Mouse (Mus musculus) midbrain, postnatal 0 days (tissue): ENCODE measurements around the gene Hinfp. TPM values are rescaled to one million over a fixed set of nuclear protein-coding genes. Genes with fewer than 3 reads are reported as not detected.
"Not testable (repeated sequence)": the region's sequence is repeated elsewhere in the genome, so short reads cannot be mapped to it uniquely, and the experiment has no call there.

Source experiments
- ATAC-seq: fragments of 200-750 bp; cut with Nextera tagmentation; 2 replicates; pipeline ENCODE4 v1.8.0; 2017; ENCODE audit warnings: moderate number of reproducible peaks, mild to moderate bottlenecking, moderate TSS enrichment, moderate library complexity; ENCODE audit not compliant: low FRiP score
- DNase-seq: peaks from one replicate; pipeline ENCODE4 v3.0.0-alpha.2; 2015; ENCODE audit warnings: low spot score
- H3K27ac ChIP-seq: fragments of 300-500 bp; sonication (generic); 2 replicates; pipeline ENCODE4 v1.5.1; 2014; ENCODE audit warnings: low read depth, mild to moderate bottlenecking, low read length, mixed read lengths
- H3K27me3 ChIP-seq: fragments of 300-500 bp; sonication (generic); 2 replicates; pipeline ENCODE4 v1.6.1; 2014; ENCODE audit warnings: low read length, control low read depth, mixed read lengths; ENCODE audit not compliant: insufficient read depth
- H3K36me3 ChIP-seq: fragments of 300-500 bp; sonication (generic); 2 replicates; pipeline ENCODE4 v1.6.1; 2014; ENCODE audit warnings: low read length, control low read depth, mixed read lengths; ENCODE audit not compliant: insufficient read depth
- H3K4me1 ChIP-seq: fragments of 300-500 bp; sonication (generic); 2 replicates; pipeline ENCODE4 v1.6.1; 2014; ENCODE audit warnings: mild to moderate bottlenecking, control low read depth, antibody characterized with exemption, low read length, mixed read lengths; ENCODE audit not compliant: insufficient read depth
- H3K4me2 ChIP-seq: fragments of 300-500 bp; sonication (generic); 2 replicates; pipeline ENCODE4 v1.6.1; 2014; ENCODE audit warnings: low read depth, mild to moderate bottlenecking, low read length, mixed read lengths; ENCODE audit not compliant: poor library complexity, severe bottlenecking
- H3K4me3 ChIP-seq: fragments of 300-500 bp; sonication (generic); 2 replicates; pipeline ENCODE4 v1.5.1; 2014; ENCODE audit warnings: low read depth, mild to moderate bottlenecking, low read length, moderate library complexity
- H3K9ac ChIP-seq: fragments of 300-500 bp; sonication (generic); replicated peaks from 2 replicates; pipeline ENCODE4 v1.6.1; 2014; ENCODE audit warnings: mild to moderate bottlenecking, low read length, moderate library complexity, mixed read lengths; ENCODE audit not compliant: poor library complexity, severe bottlenecking
- H3K9me3 ChIP-seq: fragments of 300-500 bp; sonication (generic); 2 replicates; pipeline ENCODE4 v1.6.1; 2016; ENCODE audit warnings: low read length, control low read depth
- CTCF ChIP-seq: IDR thresholded peaks from 2 replicates; pipeline ENCODE4 v1.5.1; 2016; ENCODE audit warnings: antibody characterized with exemption, mild to moderate bottlenecking
- WGBS: fragments of 180-500 bp; shearing (Covaris S2); extraction: QIAGEN DNeasy Blood & Tissue Kit; methylation state at CpG from one replicate; pipeline ENCODE4 v1.1.7; 2014; 5-methylcytosine and 5-hydroxymethylcytosine counted together
- polyA plus RNA-seq: library from polyadenylated mRNA; unstranded; fragments of >200 nt; fragmentation: Nextera tagmentation; extraction: Ambion mirVana; gene quantifications from 2 replicates; pipeline ENCODE4 v1.2.1, GENCODE M21; 2015
- total RNA-seq: library from RNA; depleted of rRNA; stranded (reverse); fragments of >200 nt; gene quantifications from 2 replicates; pipeline ENCODE4 v1.2.3, GENCODE M21; 2014

Hinfp gene
- total and polyA plus RNA-seq, 2 experiments from 2014 or later: 15.2 to 21.8 TPM

- Histone ChIP-seq H3K4me1 (0 out of 2 replicates have a peak, but pooled peaks cover 9% of the 10 kb centered on the region), H3K27me3 (no peaks in the 10 kb centered on the region), H3K9ac (no peak overlapping the region), H3K36me3 (peaks cover 10% of the 10 kb centered on the region), H3K4me3 (no peak overlapping the region), H3K4me2 (no peak overlapping the region), H3K9me3 (no peaks in the 10 kb centered on the region), H3K27ac (no peak overlapping the region)
- WGBS: 88% methylated on average over 3 of the region's 3 CpGs
- DNase-seq (no peak), ATAC-seq (no peak)
- TF ChIP-seq CTCF: no peak
These were observed 36.7 kb upstream of the Hinfp start for GRCm38 (mm10) chr9:44342173-44342572.

GRCm38 (mm10) chr9:44341487-44341886, 36.0 kb upstream of the Hinfp start:
- H3K9me3 ChIP-seq: no peaks in the 10 kb centered on the region
- H3K4me3 ChIP-seq: no peak overlapping the region
- H3K27ac ChIP-seq: no peak overlapping the region
- ATAC-seq: no peak
- no peak overlapping the region for H3K4me2 ChIP-seq
- H3K4me1 ChIP-seq: peaks cover 14% of the 10 kb centered on the region; the same call in 1 of the 2 replicates
- no peak for DNase-seq
- H3K9ac ChIP-seq: no peak overlapping the region
- H3K27me3 ChIP-seq: no peaks in the 10 kb centered on the region
- 93% methylated on average over 5 of the region's 5 CpGs for WGBS
- peaks cover 10% of the 10 kb centered on the region for H3K36me3 ChIP-seq
- no peak for TF ChIP-seq CTCF

GRCm38 (mm10) chr9:44338574-44338973, 33.1 kb upstream of the Hinfp start:
- 81% methylated on average over 5 of the region's 5 CpGs for WGBS
- H3K36me3 ChIP-seq: peaks cover 9% of the 10 kb centered on the region
- ATAC-seq: no peak

DNA sequence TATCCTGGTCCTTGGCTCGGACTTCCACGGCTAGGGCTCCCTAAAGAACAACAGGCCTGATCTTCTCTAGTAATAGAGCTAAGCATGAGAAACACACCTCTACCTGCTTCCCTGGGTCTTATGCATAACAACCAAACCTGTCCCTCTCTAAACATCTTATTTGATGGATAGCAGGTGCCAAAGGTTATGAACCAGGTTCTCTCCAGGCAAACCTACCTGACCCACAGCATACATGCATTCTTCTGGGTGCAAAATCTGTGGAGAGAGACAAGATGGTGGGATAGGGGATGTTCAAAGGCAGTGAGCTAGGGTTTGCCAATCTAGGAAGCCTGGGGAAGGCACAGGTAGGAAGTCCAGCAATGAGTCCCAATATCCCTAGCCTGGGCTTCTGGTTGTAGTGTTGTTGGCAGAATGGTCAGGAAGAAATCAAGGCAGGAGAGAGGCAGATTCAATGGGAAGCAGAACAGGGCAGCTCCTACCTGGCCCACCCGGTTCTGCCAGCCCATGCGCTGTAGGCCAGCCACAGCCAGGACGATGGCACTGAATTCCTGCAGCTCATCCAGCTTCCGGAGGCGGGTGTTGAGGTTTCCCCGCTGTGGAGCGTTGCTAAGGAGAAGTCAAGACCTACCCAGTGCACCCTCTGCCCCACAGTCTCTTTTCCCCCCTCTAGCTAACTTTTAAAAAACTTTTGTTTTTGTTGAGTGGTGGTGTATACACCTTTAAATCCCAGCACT, 32.1 kb upstream of the Hinfp start:
- no peak overlapping the region; the same call in 1 of the 2 replicates for H3K9ac ChIP-seq
- TF ChIP-seq CTCF: no peak
- H3K36me3 ChIP-seq: peaks cover 19% of the 10 kb centered on the region
- H3K4me3 ChIP-seq: no peak overlapping the region
- DNase-seq (no peak), ATAC-seq (no peak)
- H3K4me1 ChIP-seq: peaks cover 6% of the 10 kb centered on the region; the same call in 1 of the 2 replicates
- H3K27me3 ChIP-seq: no peaks in the 10 kb centered on the region
- no peak overlapping the region for H3K27ac ChIP-seq
- no peaks in the 10 kb centered on the region for H3K9me3 ChIP-seq
- H3K4me2 ChIP-seq: no peak overlapping the region; the same call in 1 of the 2 replicates
- WGBS: 59% methylated on average over 9 of the region's 9 CpGs

More at GRCm38 (mm10) chr9:44338574-44338973, 33.1 kb upstream of the Hinfp start:
- Histone ChIP-seq H3K4me1 (peaks cover 14% of the 10 kb centered on the region; the same call in 1 of the 2 replicates), H3K4me2 (no peak overlapping the region), H3K9ac (no peak overlapping the region), H3K4me3 (no peak overlapping the region), H3K9me3 (no peaks in the 10 kb centered on the region), H3K27ac (no peak overlapping the region), H3K27me3 (no peaks in the 10 kb centered on the region)
- no peak for DNase-seq
- peak; percentile 40 for TF ChIP-seq CTCF

GRCm38 (mm10) chr9:44336964-44337363, 31.5 kb upstream of the Hinfp start:
- peaks cover 22% of the 10 kb centered on the region for H3K36me3 ChIP-seq
- ATAC-seq (no peak), DNase-seq (no peak)
- no peak overlapping the region for H3K27ac ChIP-seq
- H3K4me2 ChIP-seq: peak overlapping the region; percentile 86; the same call in 1 of the 2 replicates
- no peak overlapping the region for H3K4me3 ChIP-seq
- H3K9me3 ChIP-seq: no peaks in the 10 kb centered on the region
- no peaks in the 10 kb centered on the region for H3K27me3 ChIP-seq
- 0 out of 2 replicates have a peak overlapping the region, but pooled peaks have one; percentile 14 for H3K9ac ChIP-seq
- 84% methylated on average over 3 of the region's 3 CpGs for WGBS
- peaks cover 5% of the 10 kb centered on the region; the same call in 1 of the 2 replicates for H3K4me1 ChIP-seq
- TF ChIP-seq CTCF: no peak

GRCm38 (mm10) chr9:44336513-44336912, 31.0 kb upstream of the Hinfp start:
- DNase-seq, H3K9ac ChIP-seq, ATAC-seq, H3K4me1 ChIP-seq, H3K4me3 ChIP-seq, H3K9me3 ChIP-seq, H3K27me3 ChIP-seq, H3K27ac ChIP-seq: not testable (repeated sequence)
- WGBS: 28% methylated on average over 4 of the region's 4 CpGs
- peak overlapping the region; percentile 86; the same call in 1 of the 2 replicates for H3K4me2 ChIP-seq
- peaks cover 26% of the 10 kb centered on the region for H3K36me3 ChIP-seq
